Mouse (Mus musculus): ENCODE measurements at regions not wholly inside any gene's neighbourhood (a gene's known extent, or its start where the extent isn't known, plus 50 kb on each side); places are given as distances from the start of the nearest gene placed in this dataset.

DNA sequence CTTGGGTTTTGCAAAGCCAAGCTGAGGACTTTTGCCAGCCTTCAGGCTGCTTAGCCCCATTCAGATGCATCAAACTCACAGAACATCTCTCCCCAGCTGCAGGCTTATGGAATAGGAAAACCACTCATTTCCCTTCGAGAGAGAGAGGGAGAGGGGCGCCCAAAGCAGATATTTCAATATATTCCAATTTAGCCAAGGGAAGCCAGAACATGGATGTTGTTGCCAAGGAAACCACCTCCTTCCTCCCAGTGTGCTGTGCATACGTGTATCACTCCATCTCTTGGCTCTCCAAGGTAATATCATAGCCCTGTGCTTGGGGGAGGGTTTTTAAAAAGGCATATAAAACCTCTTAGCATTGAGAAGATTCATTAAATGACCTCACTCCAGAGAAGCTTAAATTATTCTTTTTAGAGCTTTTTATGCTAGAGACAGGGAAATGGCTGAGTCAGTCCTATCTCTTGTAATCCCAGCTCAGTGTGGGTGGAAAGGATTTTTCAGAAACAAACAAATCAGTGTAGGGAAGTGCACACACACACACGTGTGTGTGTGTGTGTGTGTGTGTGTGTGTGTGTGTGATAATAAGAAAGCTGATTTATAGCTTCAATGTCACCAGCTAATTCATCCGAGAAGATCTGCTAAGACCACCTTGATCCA, 245.1 kb downstream of the Rps24 start:
- no peak overlapping the region for H3K4me3 ChIP-seq (ENCODE audit: low read depth, low read length)
- 52% methylated on average over 5 of the region's 5 CpGs for WGBS

DNA sequence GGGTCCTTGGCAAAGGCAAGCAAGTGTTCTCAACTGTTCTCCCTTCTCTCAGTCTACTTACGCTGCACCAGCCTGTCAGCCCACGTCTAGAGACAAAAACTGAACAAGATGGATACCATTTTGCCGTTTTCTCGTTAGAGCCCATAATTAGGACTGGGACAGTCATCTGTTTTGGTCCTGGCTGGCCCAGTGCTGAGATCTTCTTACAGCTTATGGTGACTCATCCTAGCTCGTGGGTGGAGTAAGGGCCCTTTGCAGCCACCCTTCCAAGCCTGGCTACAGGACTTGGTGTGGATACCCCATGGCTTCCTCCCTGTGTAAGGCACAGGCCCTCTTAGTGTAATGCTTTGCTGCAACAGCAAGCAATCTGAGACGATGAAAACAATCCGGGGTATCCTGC, 246.4 kb downstream of the Rps24 start:
- 75% methylated on average over 7 of the region's 7 CpGs for WGBS
- Histone ChIP-seq H3K4me1 (ENCODE audit: control insufficient read depth, insufficient read depth, insufficient read length, low read length) (no peaks in the 10 kb centered on the region), H3K4me3 (ENCODE audit: low read depth, low read length) (no peak overlapping the region), H3K27ac (ENCODE audit: insufficient read depth, low read depth, low read length) (no peak overlapping the region), H3K27me3 (ENCODE audit: control insufficient read depth, insufficient read depth, low read length) (no peaks in the 10 kb centered on the region), H3K36me3 (ENCODE audit: control insufficient read depth, insufficient read depth, low read length) (no peaks in the 10 kb centered on the region)
- TF ChIP-seq CTCF (IDR thresholded peaks at IDR 0.05; ENCODE audit: extremely low read depth, insufficient read length, insufficient replicate concordance, low read depth, low read length), result no peak

More for the DNA sequence above, 245.1 kb downstream of the Rps24 start:
- TF ChIP-seq CTCF (IDR thresholded peaks at IDR 0.05; ENCODE audit: extremely low read depth, insufficient read length, insufficient replicate concordance, low read depth, low read length) (no peak), POLR2A (IDR thresholded peaks at IDR 0.05; ENCODE audit: low read depth, low read length) (no peak)
- Histone ChIP-seq H3K27ac (ENCODE audit: insufficient read depth, low read depth, low read length) (no peak overlapping the region), H3K4me1 (ENCODE audit: control insufficient read depth, insufficient read depth, insufficient read length, low read length) (no peaks in the 10 kb centered on the region), H3K36me3 (ENCODE audit: control insufficient read depth, insufficient read depth, low read length) (no peaks in the 10 kb centered on the region), H3K27me3 (ENCODE audit: control insufficient read depth, insufficient read depth, low read length) (no peaks in the 10 kb centered on the region)

DNA sequence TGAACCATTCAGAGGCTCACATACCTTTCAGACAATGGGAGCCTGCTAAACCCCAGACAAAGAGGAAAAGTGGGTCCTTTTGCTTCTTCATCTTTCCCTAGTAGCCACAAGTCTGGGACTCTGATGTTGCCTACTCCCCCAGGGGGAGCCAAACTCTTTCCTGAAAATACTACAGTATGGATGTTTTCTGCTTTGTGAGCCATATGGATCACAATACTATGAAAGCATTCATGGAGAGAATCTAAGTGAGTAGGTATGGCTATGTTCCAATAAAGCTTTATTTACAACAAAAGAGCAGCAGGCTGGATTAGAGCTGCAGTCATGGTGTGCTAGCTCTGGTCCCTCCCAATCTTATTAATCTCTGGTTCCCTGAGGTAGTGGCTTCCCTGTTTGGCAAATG, 251.9 kb downstream of the Rps24 start:
- H3K27me3 ChIP-seq (ENCODE audit: control insufficient read depth, insufficient read depth, low read length), result no peaks in the 10 kb centered on the region
- no peaks in the 10 kb centered on the region for H3K36me3 ChIP-seq (ENCODE audit: control insufficient read depth, insufficient read depth, low read length)
- H3K4me3 ChIP-seq (ENCODE audit: low read depth, low read length), result no peak overlapping the region
- TF ChIP-seq POLR2A (IDR thresholded peaks at IDR 0.05; ENCODE audit: low read depth, low read length) (no peak), CTCF (IDR thresholded peaks at IDR 0.05; ENCODE audit: extremely low read depth, insufficient read length, insufficient replicate concordance, low read depth, low read length) (no peak)
- no peaks in the 10 kb centered on the region for H3K4me1 ChIP-seq (ENCODE audit: control insufficient read depth, insufficient read depth, insufficient read length, low read length)
- H3K27ac ChIP-seq (ENCODE audit: insufficient read depth, low read depth, low read length), result no peak overlapping the region

DNA sequence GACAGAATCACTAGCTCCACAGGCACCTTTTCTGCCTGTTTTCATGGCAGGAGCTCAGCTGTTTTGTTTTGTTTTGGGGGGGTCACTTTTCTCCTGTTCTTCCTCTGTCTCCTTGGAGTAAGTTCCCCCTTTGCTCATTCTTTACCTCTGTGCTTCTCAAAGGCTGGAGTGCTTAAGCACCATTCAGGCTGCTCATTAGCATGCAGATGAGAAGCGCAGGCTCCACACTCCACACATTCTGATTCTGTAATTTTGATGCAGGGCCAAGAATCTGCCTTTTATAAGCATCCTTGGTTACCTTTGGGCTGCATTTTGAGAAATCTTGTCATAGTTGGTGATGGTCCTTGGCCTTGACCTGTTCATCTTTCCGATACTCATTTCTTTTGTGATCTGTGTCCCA, 257.5 kb downstream of the Rps24 start:
- no peak overlapping the region for H3K27ac ChIP-seq (ENCODE audit: insufficient read depth, low read depth, low read length)
- peaks cover 2% of the 10 kb centered on the region; the same call in 1 of the 2 replicates for H3K4me1 ChIP-seq (ENCODE audit: control insufficient read depth, insufficient read depth, insufficient read length, low read length)
- TF ChIP-seq CTCF (IDR thresholded peaks at IDR 0.05; ENCODE audit: extremely low read depth, insufficient read length, insufficient replicate concordance, low read depth, low read length), result no peak
- no peak for TF ChIP-seq POLR2A (IDR thresholded peaks at IDR 0.05; ENCODE audit: low read depth, low read length)
- no peak overlapping the region for H3K4me3 ChIP-seq (ENCODE audit: low read depth, low read length)
- no peaks in the 10 kb centered on the region for H3K36me3 ChIP-seq (ENCODE audit: control insufficient read depth, insufficient read depth, low read length)
- no peaks in the 10 kb centered on the region for H3K27me3 ChIP-seq (ENCODE audit: control insufficient read depth, insufficient read depth, low read length)
- WGBS, result 89% methylated on average over 2 of the region's 2 CpGs

DNA sequence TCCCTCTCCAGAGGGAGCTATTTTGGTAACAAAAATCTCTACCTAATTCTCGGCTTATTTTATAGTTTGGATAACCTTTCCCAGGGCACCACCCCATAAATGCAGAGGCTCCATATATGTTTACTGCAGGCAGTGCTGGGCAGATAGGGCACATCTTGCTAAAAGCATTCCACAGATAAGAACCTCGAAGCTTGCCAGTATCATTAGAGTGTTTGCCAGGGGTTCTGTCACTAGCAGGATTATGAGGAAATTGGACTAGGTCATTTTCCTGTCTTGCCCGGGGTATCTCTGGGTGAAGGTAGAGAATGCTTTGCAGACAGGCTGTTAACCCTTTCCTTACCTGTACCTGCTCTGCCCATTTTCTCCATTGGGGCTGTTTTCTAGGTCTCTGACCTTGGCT, 258.8 kb downstream of the Rps24 start:
- Histone ChIP-seq H3K36me3 (ENCODE audit: control insufficient read depth, insufficient read depth, low read length) (no peaks in the 10 kb centered on the region), H3K27me3 (ENCODE audit: control insufficient read depth, insufficient read depth, low read length) (no peaks in the 10 kb centered on the region), H3K4me1 (ENCODE audit: control insufficient read depth, insufficient read depth, insufficient read length, low read length) (peaks cover 2% of the 10 kb centered on the region; the same call in 1 of the 2 replicates), H3K4me3 (ENCODE audit: low read depth, low read length) (no peak overlapping the region), H3K27ac (ENCODE audit: insufficient read depth, low read depth, low read length) (no peak overlapping the region)
- 7% methylated on average over 3 of the region's 3 CpGs for WGBS
- TF ChIP-seq CTCF (IDR thresholded peaks at IDR 0.05; ENCODE audit: extremely low read depth, insufficient read length, insufficient replicate concordance, low read depth, low read length) (no peak), POLR2A (IDR thresholded peaks at IDR 0.05; ENCODE audit: low read depth, low read length) (no peak)

DNA sequence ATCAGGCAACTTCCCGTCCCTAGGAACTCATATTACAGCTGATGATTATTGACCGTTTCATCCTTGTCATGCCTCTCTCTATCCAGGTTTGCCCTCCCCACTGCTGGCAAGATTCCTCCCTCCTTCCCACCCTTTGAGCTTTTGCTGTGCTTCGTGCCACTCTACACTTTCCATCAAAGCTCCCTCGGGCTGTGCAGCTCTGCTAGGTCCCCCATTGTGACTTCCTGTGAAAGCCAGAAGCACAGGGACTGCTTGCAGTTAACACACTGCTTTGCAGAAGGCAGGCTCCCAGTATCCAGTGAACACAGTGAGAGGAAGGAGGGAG, 260.5 kb downstream of the Rps24 start:
- Histone ChIP-seq H3K4me3 (ENCODE audit: low read depth, low read length) (no peak overlapping the region), H3K36me3 (ENCODE audit: control insufficient read depth, insufficient read depth, low read length) (no peaks in the 10 kb centered on the region), H3K27ac (ENCODE audit: insufficient read depth, low read depth, low read length) (no peak overlapping the region), H3K4me1 (ENCODE audit: control insufficient read depth, insufficient read depth, insufficient read length, low read length) (peaks cover 2% of the 10 kb centered on the region; the same call in 1 of the 2 replicates), H3K27me3 (ENCODE audit: control insufficient read depth, insufficient read depth, low read length) (no peaks in the 10 kb centered on the region)
- 50% methylated on average over 4 of the region's 4 CpGs for WGBS
- TF ChIP-seq CTCF (IDR thresholded peaks at IDR 0.05; ENCODE audit: extremely low read depth, insufficient read length, insufficient replicate concordance, low read depth, low read length) (no peak), POLR2A (IDR thresholded peaks at IDR 0.05; ENCODE audit: low read depth, low read length) (no peak)

DNA sequence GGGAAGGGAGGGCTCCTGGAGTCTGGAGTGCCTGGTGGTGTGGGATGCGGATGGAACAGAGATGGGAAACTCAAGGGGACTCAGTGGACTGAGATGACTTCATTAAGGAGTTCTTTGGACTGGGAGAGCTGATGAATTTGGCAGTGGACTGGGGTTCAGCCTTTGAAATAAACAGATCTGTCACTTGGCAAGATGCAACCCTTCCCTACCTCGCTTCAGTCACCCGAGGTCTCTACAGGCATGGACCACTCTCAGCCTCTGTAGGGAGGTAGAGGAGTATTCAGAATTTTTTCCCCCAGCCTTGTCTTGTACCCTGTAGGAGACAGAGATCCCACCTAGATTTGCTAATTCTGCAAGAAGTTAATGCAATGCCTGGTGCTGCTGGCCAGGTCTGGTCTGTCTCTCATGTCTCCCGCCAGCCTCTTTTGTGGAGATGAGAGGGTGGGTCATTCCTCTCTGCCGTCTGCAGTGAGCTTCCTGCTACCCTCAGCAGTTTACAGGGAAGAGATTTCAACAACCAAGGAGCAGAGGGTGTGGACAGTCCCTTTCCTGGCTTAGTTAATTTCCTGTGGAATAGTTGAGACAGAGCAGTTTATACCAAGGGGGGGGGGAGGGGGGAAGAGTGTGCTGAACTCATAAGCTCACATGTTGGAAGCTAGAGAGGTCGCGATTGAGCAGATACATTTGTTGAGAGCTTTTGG, 261.0 kb downstream of the Rps24 start:
- H3K27ac ChIP-seq (ENCODE audit: insufficient read depth, low read depth, low read length), result peak overlapping the region; percentile 68
- 46% methylated on average over 7 of the region's 7 CpGs for WGBS
- peaks cover 2% of the 10 kb centered on the region; the same call in 1 of the 2 replicates for H3K4me1 ChIP-seq (ENCODE audit: control insufficient read depth, insufficient read depth, insufficient read length, low read length)
- H3K4me3 ChIP-seq (ENCODE audit: low read depth, low read length), result no peak overlapping the region
- no peak for TF ChIP-seq CTCF (IDR thresholded peaks at IDR 0.05; ENCODE audit: extremely low read depth, insufficient read length, insufficient replicate concordance, low read depth, low read length)
- no peak for TF ChIP-seq POLR2A (IDR thresholded peaks at IDR 0.05; ENCODE audit: low read depth, low read length)
- no peaks in the 10 kb centered on the region for H3K36me3 ChIP-seq (ENCODE audit: control insufficient read depth, insufficient read depth, low read length)
- no peaks in the 10 kb centered on the region for H3K27me3 ChIP-seq (ENCODE audit: control insufficient read depth, insufficient read depth, low read length)

All from small intestine, adult 2 months (tissue).